Comparison of ENCODE assay signal across 18 mouse cellular contexts in genomic region chr1:171049263-171049662, GRCm38 (mm10). TPM values are rescaled to one million over a fixed set of nuclear protein-coding genes. Genes with fewer than 3 reads are reported as not detected.
DNase-seq lines count a peak whose midpoint lies in the region; ATAC-seq and TF ChIP-seq lines count a peak whose summit lies in the region.
"Had no signal": no experiment of that assay in that cellular context is flagged by ENCODE, and none has a peak within 500 bp of the region (broad histone marks: within the 10 kb centered on the region; RNA-seq: fewer than 3 reads in every experiment).

No protein-coding gene starts in this region.

- TF ChIP-seq POLR2A in cerebellum, adult 2 months (IDR thresholded peaks at IDR 0.05; ENCODE audit: borderline replicate concordance, insufficient read depth, low read length): no peak
- TF ChIP-seq POLR2A in cortical plate, adult 2 months (IDR thresholded peaks at IDR 0.05; ENCODE audit: extremely low read depth, insufficient read depth, low read length): no peak

- no peaks in the 10 kb centered on the region for H3K36me3 ChIP-seq in hindbrain, embryonic 10.5 days
- H3K36me3 ChIP-seq in hindbrain, postnatal 0 days (ENCODE audit: insufficient read depth, low read length): no peaks in the 10 kb centered on the region
- no peaks in the 10 kb centered on the region for H3K36me3 ChIP-seq in midbrain, embryonic 14.5 days (ENCODE audit: control insufficient read depth, insufficient read depth, low read length)
- H3K36me3 ChIP-seq: limb, embryonic 13.5 days had no signal

- H3K9ac ChIP-seq in hindbrain, postnatal 0 days (replicated peaks; ENCODE audit: low read length): no peak overlapping the region
- H3K9ac ChIP-seq in midbrain, embryonic 14.5 days (replicated peaks; ENCODE audit: low read length): no peak overlapping the region
- H3K9ac ChIP-seq: limb, embryonic 13.5 days had no signal

- no peak for ATAC-seq in hindbrain, postnatal 0 days
- no peak for ATAC-seq in midbrain, embryonic 14.5 days (ENCODE audit: low FRiP score, low TSS enrichment)

- H3K27ac ChIP-seq in cerebellum, adult 2 months (ENCODE audit: insufficient read depth, low read length): no peak overlapping the region
- H3K27ac ChIP-seq in hindbrain, embryonic 10.5 days: no peak overlapping the region
- no peak overlapping the region for H3K27ac ChIP-seq in hindbrain, postnatal 0 days
- H3K27ac ChIP-seq in cortical plate, adult 2 months (ENCODE audit: insufficient read depth, low read length): no peak overlapping the region
- H3K27ac ChIP-seq in midbrain, embryonic 14.5 days (replicated peaks; ENCODE audit: low read depth, low read length): no peak overlapping the region
- H3K27ac ChIP-seq: limb, embryonic 13.5 days; macrophage had no signal

- DNase-seq in cerebellum, adult 2 months: peak in 1 of 2 experiments; percentile 17
- DNase-seq in cerebellum, postnatal 10 days: no peak
- no peak for DNase-seq in hindbrain, embryonic 10.5 days (ENCODE audit: low spot score)
- DNase-seq in hindbrain, postnatal 0 days (ENCODE audit: low spot score): no peak
- DNase-seq in midbrain, embryonic 14.5 days: peak; percentile 14
- no peak for DNase-seq in spleen, postnatal 14 days (ENCODE audit: low spot score in 2 of 2)
- DNase-seq in gastrocnemius, postnatal 14 days: no peak
- DNase-seq: cerebellum, adult 18-20 months; gastrocnemius, postnatal 36 days; heart, postnatal 4 days; kidney, adult 18-20 months; kidney, postnatal 4 days; thymus, postnatal 25 days had no signal

- no peak overlapping the region for H3K4me2 ChIP-seq in hindbrain, postnatal 0 days (ENCODE audit: low read depth, low read length)
- H3K4me2 ChIP-seq in midbrain, embryonic 14.5 days (ENCODE audit: low read length): 0 out of 2 replicates have a peak overlapping the region, but pooled peaks have one; percentile 5
- H3K4me2 ChIP-seq: limb, embryonic 13.5 days had no signal

- no peak for TF ChIP-seq CTCF in cerebellum, adult 2 months (IDR thresholded peaks at IDR 0.05; ENCODE audit: borderline replicate concordance, insufficient read depth, low read depth, low read length)
- TF ChIP-seq CTCF in hindbrain, postnatal 0 days (IDR thresholded peaks at IDR 0.05; ENCODE audit: low read depth): no peak
- TF ChIP-seq CTCF in cortical plate, adult 2 months (IDR thresholded peaks at IDR 0.05; ENCODE audit: extremely low read depth, insufficient read depth, low read length): no peak

- H3K4me3 ChIP-seq in cerebellum, adult 2 months (replicated peaks; ENCODE audit: insufficient read depth, low read depth, low read length): peak overlapping the region; percentile 60
- H3K4me3 ChIP-seq in hindbrain, embryonic 10.5 days: peak overlapping the region; percentile 29; the same call in 1 of the 2 replicates
- no peak overlapping the region for H3K4me3 ChIP-seq in hindbrain, postnatal 0 days (ENCODE audit: low read length)
- peak overlapping the region; percentile 18; the same call in 1 of the 2 replicates for H3K4me3 ChIP-seq in cortical plate, adult 2 months (ENCODE audit: insufficient read depth, low read length)
- H3K4me3 ChIP-seq in midbrain, embryonic 14.5 days (replicated peaks; ENCODE audit: low read depth, low read length): no peak overlapping the region
- H3K4me3 ChIP-seq: limb, embryonic 13.5 days had no signal

- H3K9me3 ChIP-seq in hindbrain, embryonic 10.5 days: no peaks in the 10 kb centered on the region
- no peaks in the 10 kb centered on the region for H3K9me3 ChIP-seq in hindbrain, postnatal 0 days (ENCODE audit: low read length)
- H3K9me3 ChIP-seq in midbrain, embryonic 14.5 days (ENCODE audit: control insufficient read depth, low read length): no peaks in the 10 kb centered on the region
- H3K9me3 ChIP-seq: limb, embryonic 13.5 days had no signal

- intact Hi-C loops in gastrocnemius, postnatal 14 days (cut with DNase I; ENCODE audit: low total_unique reads): no loop called here

- no peaks in the 10 kb centered on the region for H3K4me1 ChIP-seq in cerebellum, adult 2 months (ENCODE audit: control insufficient read depth, insufficient read depth, low read length)
- H3K4me1 ChIP-seq in hindbrain, embryonic 10.5 days (replicated peaks): no peaks in the 10 kb centered on the region
- H3K4me1 ChIP-seq in hindbrain, postnatal 0 days (ENCODE audit: insufficient read depth, low read length): no peaks in the 10 kb centered on the region
- H3K4me1 ChIP-seq in cortical plate, adult 2 months (ENCODE audit: control insufficient read depth, insufficient read depth, low read length): no peaks in the 10 kb centered on the region
- no peaks in the 10 kb centered on the region for H3K4me1 ChIP-seq in midbrain, embryonic 14.5 days (ENCODE audit: control insufficient read depth, insufficient read depth, low read length)

- no peaks in the 10 kb centered on the region for H3K27me3 ChIP-seq in cerebellum, adult 2 months (ENCODE audit: control insufficient read depth, insufficient read depth, low read length)
- no peaks in the 10 kb centered on the region for H3K27me3 ChIP-seq in hindbrain, embryonic 10.5 days (ENCODE audit: insufficient read depth, poor library complexity, severe bottlenecking)
- H3K27me3 ChIP-seq in hindbrain, postnatal 0 days (ENCODE audit: insufficient read depth, low read length): no peaks in the 10 kb centered on the region
- no peaks in the 10 kb centered on the region for H3K27me3 ChIP-seq in midbrain, embryonic 14.5 days (ENCODE audit: control insufficient read depth, insufficient read depth, low read length)
- H3K27me3 ChIP-seq: CH12.LX; limb, embryonic 13.5 days had no signal

- WGBS in cerebellum, adult 2 months: 56% methylated on average over 10 of the region's 10 CpGs
- 44% methylated on average over 10 of the region's 10 CpGs for WGBS in hindbrain, embryonic 10.5 days
- 55% methylated on average over 10 of the region's 10 CpGs for WGBS in hindbrain, postnatal 0 days
- WGBS in midbrain, embryonic 14.5 days: 48% methylated on average over 10 of the region's 10 CpGs

RNA-seq across cellular contexts. Expression of gene Fcgr3, which starts 15.5 kb away (rescaled TPM):
- 5.2 and 6.0 TPM in 2 replicates for polyA plus RNA-seq in cerebellum, adult 2 months (2012; rRNA removed)
- polyA plus RNA-seq in hindbrain, embryonic 10.5 days (2016; fragmentation: Nextera tagmentation; extraction: Ambion mirVana): 4.7 and 7.6 TPM in 2 replicates
- total RNA-seq in hindbrain, postnatal 0 days (2014; rRNA removed): 15.2 and 15.9 TPM in 2 replicates
- polyA plus RNA-seq in hindbrain, postnatal 0 days (2015; fragmentation: Nextera tagmentation; extraction: Ambion mirVana): 14.1 and 15.5 TPM in 2 replicates
- 20.6 and 21.1 TPM in 2 replicates for polyA plus RNA-seq in cortical plate, adult 2 months (2012; rRNA removed)
- 2.5 and 8.3 TPM in 2 replicates for polyA plus RNA-seq in midbrain, embryonic 14.5 days (2014; fragmentation: Nextera tagmentation; extraction: Ambion mirVana)
- total RNA-seq in gastrocnemius, postnatal 14 days (2021): 1 to 10 TPM; 7.0 to 7.4 TPM

RNA-seq across cellular contexts. Expression of gene Fcgr4, which starts 30.5 kb away (rescaled TPM):
- 0.18 and 0.22 TPM in 2 replicates for polyA plus RNA-seq in cerebellum, adult 2 months (2012; rRNA removed)
- 0.30 and 0.64 TPM in 2 replicates for polyA plus RNA-seq in hindbrain, embryonic 10.5 days (2016; fragmentation: Nextera tagmentation; extraction: Ambion mirVana)
- 0.58 TPM in 1 of 2 replicates, not detected in the other for total RNA-seq in hindbrain, postnatal 0 days (2014; rRNA removed)
- 0.55 and 0.71 TPM in 2 replicates for polyA plus RNA-seq in hindbrain, postnatal 0 days (2015; fragmentation: Nextera tagmentation; extraction: Ambion mirVana)
- 0.31 and 0.57 TPM in 2 replicates for polyA plus RNA-seq in cortical plate, adult 2 months (2012; rRNA removed)
- 1.5 TPM in 1 of 2 replicates, not detected in the other for polyA plus RNA-seq in midbrain, embryonic 14.5 days (2014; fragmentation: Nextera tagmentation; extraction: Ambion mirVana)
- not detected for total RNA-seq in gastrocnemius, postnatal 14 days (2021)
- total RNA-seq: gastrocnemius, postnatal 36 days; left cerebral cortex, adult 18-20 months had no signal

Comparison
In these comparisons a context has a peak if more than half of its experiments do, and no peak if none do; other contexts are left out.
1. H3K4me3 ChIP-seq: peak in cerebellum, adult 2 months (single experiment), hindbrain, embryonic 10.5 days (single experiment) and cortical plate, adult 2 months (single experiment); none in hindbrain, postnatal 0 days (single experiment) and midbrain, embryonic 14.5 days (single experiment).